Mouse (Mus musculus) midbrain, embryonic 12.5 days (tissue): ENCODE measurements around the gene Uqcc3. TPM values are rescaled to one million over a fixed set of nuclear protein-coding genes. Genes with fewer than 3 reads are reported as not detected.
"Not testable (repeated sequence)": the region's sequence is repeated elsewhere in the genome, so short reads cannot be mapped to it uniquely, and the experiment has no call there.

Source experiments
- ATAC-seq: fragments of 200-750 bp; cut with Nextera tagmentation; 2 replicates; pipeline ENCODE4 v1.8.0; 2017; ENCODE audit warnings: low read depth, moderate TSS enrichment, moderate library complexity; ENCODE audit not compliant: low FRiP score
- H3K27ac ChIP-seq: fragments of 300-500 bp; sonication (generic); replicated peaks from 2 replicates; pipeline ENCODE4 v1.5.1; 2016; ENCODE audit warnings: mild to moderate bottlenecking
- H3K27me3 ChIP-seq: fragments of 300-500 bp; sonication (generic); 2 replicates; pipeline ENCODE4 v1.6.1; 2016; ENCODE audit warnings: mild to moderate bottlenecking
- H3K36me3 ChIP-seq: fragments of 300-500 bp; sonication (generic); 2 replicates; pipeline ENCODE4 v1.6.1; 2016
- H3K4me1 ChIP-seq: fragments of 300-500 bp; sonication (generic); 2 replicates; pipeline ENCODE4 v1.6.1; 2016
- H3K4me2 ChIP-seq: fragments of 300-500 bp; sonication (generic); replicated peaks from 2 replicates; pipeline ENCODE4 v1.6.1; 2016; ENCODE audit warnings: mild to moderate bottlenecking, moderate library complexity
- H3K4me3 ChIP-seq: fragments of 300-500 bp; sonication (generic); 2 replicates; pipeline ENCODE4 v1.5.1; 2016; ENCODE audit warnings: mild to moderate bottlenecking
- H3K9ac ChIP-seq: fragments of 300-500 bp; sonication (generic); replicated peaks from 2 replicates; pipeline ENCODE4 v1.6.1; 2016; ENCODE audit warnings: mild to moderate bottlenecking, moderate library complexity
- H3K9me3 ChIP-seq: fragments of 300-500 bp; sonication (generic); 2 replicates; pipeline ENCODE4 v1.6.1; 2016; ENCODE audit warnings: mild to moderate bottlenecking
- WGBS: fragments of 180-500 bp; shearing (Covaris S2); methylation state at CpG from one replicate; pipeline ENCODE4 v1.1.7; 2016; 5-methylcytosine and 5-hydroxymethylcytosine counted together
- polyA plus RNA-seq: library from polyadenylated mRNA; unstranded; fragments of >200 nt; fragmentation: Nextera tagmentation; extraction: Ambion mirVana; gene quantifications from 2 replicates; pipeline ENCODE4 v1.2.1, GENCODE M21; 2016

Gene Uqcc3
- polyA plus RNA-seq, 1 experiment from 2014 or later: 63.5 TPM

- H3K27ac ChIP-seq: peak overlapping the region; percentile 73
- 61% methylated on average over 9 of the region's 9 CpGs for WGBS
- H3K27me3 ChIP-seq: no peaks in the 10 kb centered on the region
These were observed 9.9 kb downstream of the Uqcc3 start for GRCm38 (mm10) chr19:8870838-8871237.

GRCm38 (mm10) chr19:8870381-8870780 is 10.3 kb downstream of the Uqcc3 start:
- 82% methylated on average over 3 of the region's 3 CpGs for WGBS
- not testable (repeated sequence) for H3K9ac ChIP-seq, H3K27ac ChIP-seq, H3K9me3 ChIP-seq, H3K4me2 ChIP-seq, ATAC-seq, H3K4me3 ChIP-seq, H3K27me3 ChIP-seq
- Histone ChIP-seq H3K4me1 (peaks cover 13% of the 10 kb centered on the region), H3K36me3 (peaks cover 24% of the 10 kb centered on the region)

More at GRCm38 (mm10) chr19:8870838-8871237, 9.9 kb downstream of the Uqcc3 start:
- Histone ChIP-seq H3K4me3 (peak overlapping the region; percentile 93), H3K4me2 (peak overlapping the region; percentile 91), H3K36me3 (peaks cover 28% of the 10 kb centered on the region), H3K4me1 (peaks cover 13% of the 10 kb centered on the region), H3K9me3 (no peaks in the 10 kb centered on the region), H3K9ac (peak overlapping the region; percentile 94)
- peak; percentile 50 for ATAC-seq

DNA sequence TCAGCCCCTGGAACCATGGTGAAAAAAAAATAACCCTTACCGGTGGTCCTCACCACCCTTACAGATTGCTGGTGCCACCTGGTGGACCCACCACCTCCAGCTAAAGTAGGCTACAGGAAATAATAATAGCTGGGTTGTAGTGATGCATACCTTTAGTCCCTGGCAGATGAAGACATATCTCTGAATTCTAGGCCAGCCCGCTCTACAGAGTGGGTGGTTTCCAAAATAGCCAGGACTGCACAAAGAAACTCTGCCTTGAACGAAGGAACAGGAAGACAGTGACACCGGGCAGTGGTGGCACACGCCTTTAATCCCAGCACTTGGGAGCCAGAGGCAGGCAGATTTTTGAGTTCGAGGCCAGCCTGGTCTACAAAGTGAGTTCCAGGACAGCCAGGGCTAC is 16.5 kb downstream of the Uqcc3 start:
- H3K4me3 ChIP-seq: no peak overlapping the region
- no peak for ATAC-seq
- WGBS: 86% methylated on average over 6 of the region's 6 CpGs
- H3K4me2 ChIP-seq: no peak overlapping the region
- H3K36me3 ChIP-seq: no peaks in the 10 kb centered on the region
- no peak overlapping the region for H3K9ac ChIP-seq
- H3K4me1 ChIP-seq: no peaks in the 10 kb centered on the region
- H3K27me3 ChIP-seq: no peaks in the 10 kb centered on the region
- H3K27ac ChIP-seq: no peak overlapping the region
- no peaks in the 10 kb centered on the region for H3K9me3 ChIP-seq

DNA sequence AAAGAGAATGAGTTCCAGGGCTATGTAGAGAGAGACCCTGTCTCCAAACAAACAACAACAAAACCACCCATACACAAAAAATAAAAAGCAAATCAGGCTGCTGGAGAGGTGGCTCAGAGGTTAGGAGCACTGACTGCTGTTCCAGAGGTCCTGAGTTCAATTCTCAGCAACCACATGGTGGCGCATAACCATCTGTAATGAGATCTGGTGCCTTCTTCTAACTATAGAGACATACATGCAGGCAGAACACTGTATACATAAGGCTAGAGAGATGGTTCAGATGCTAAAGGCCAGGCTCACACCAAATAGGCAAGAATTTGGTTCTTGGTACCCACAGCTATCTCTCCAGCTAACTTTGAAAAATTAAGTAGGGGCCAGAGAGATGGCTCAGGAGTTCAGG is 21.7 kb downstream of the Uqcc3 start:
- H3K4me2 ChIP-seq: no peak overlapping the region
- WGBS: 20% methylated on average over 1 of the region's 1 CpGs
- 0 out of 2 replicates have a peak, but pooled peaks cover 2% of the 10 kb centered on the region for H3K27me3 ChIP-seq
- no peak overlapping the region for H3K27ac ChIP-seq
- H3K36me3 ChIP-seq: no peaks in the 10 kb centered on the region
- H3K9ac ChIP-seq: no peak overlapping the region
- no peaks in the 10 kb centered on the region for H3K9me3 ChIP-seq
- ATAC-seq: no peak
- H3K4me3 ChIP-seq: no peak overlapping the region
- H3K4me1 ChIP-seq: no peaks in the 10 kb centered on the region

DNA sequence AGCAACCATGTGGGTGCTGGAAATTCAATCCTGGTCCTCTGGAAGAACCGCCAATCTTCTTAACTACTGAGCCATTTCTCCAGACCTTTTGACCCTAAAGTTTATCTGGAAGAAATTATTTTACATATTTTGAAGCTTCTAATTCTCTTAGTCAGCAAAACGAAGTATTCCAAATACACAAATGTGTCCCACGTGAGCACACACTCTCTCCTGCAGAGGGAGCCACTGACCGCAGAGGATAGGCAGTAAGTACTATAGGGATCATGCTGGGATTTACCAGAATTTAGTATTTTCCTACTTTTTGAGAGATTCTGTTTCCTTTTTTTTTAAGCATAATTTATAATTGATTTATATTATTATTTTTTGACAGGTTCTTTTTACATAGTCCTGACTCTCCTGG is 23.0 kb downstream of the Uqcc3 start:
- no peak overlapping the region for H3K4me3 ChIP-seq
- 38% methylated on average over 4 of the region's 4 CpGs for WGBS
- H3K4me1 ChIP-seq: no peaks in the 10 kb centered on the region
- no peak for ATAC-seq
- no peaks in the 10 kb centered on the region for H3K36me3 ChIP-seq
- no peaks in the 10 kb centered on the region for H3K9me3 ChIP-seq
- 0 out of 2 replicates have a peak, but pooled peaks cover 2% of the 10 kb centered on the region for H3K27me3 ChIP-seq
- H3K9ac ChIP-seq: no peak overlapping the region
- H3K4me2 ChIP-seq: no peak overlapping the region
- no peak overlapping the region for H3K27ac ChIP-seq

GRCm38 (mm10) chr19:8853117-8853516 is 27.6 kb downstream of the Uqcc3 start:
- no peak overlapping the region for H3K4me3 ChIP-seq
- no peak overlapping the region for H3K4me2 ChIP-seq
- no peaks in the 10 kb centered on the region for H3K4me1 ChIP-seq
- no peak for ATAC-seq
- 0 out of 2 replicates have a peak, but pooled peaks cover 2% of the 10 kb centered on the region for H3K27me3 ChIP-seq
- H3K9ac ChIP-seq: no peak overlapping the region
- no peak overlapping the region for H3K27ac ChIP-seq
- 86% methylated on average over 3 of the region's 3 CpGs for WGBS
- H3K36me3 ChIP-seq: peaks cover 10% of the 10 kb centered on the region; the same call in 1 of the 2 replicates
- H3K9me3 ChIP-seq: no peaks in the 10 kb centered on the region

- peaks cover 17% of the 10 kb centered on the region for H3K36me3 ChIP-seq
- no peaks in the 10 kb centered on the region for H3K4me1 ChIP-seq
- no peaks in the 10 kb centered on the region for H3K9me3 ChIP-seq
- 58% methylated on average over 10 of the region's 10 CpGs for WGBS
- H3K4me2 ChIP-seq: no peak overlapping the region
- H3K27ac ChIP-seq: no peak overlapping the region
- no peak overlapping the region for H3K4me3 ChIP-seq
- H3K9ac ChIP-seq: no peak overlapping the region
- H3K27me3 ChIP-seq: 0 out of 2 replicates have a peak, but pooled peaks cover 2% of the 10 kb centered on the region
- no peak for ATAC-seq
These were observed 28.3 kb downstream of the Uqcc3 start for GRCm38 (mm10) chr19:8852236-8852928.

GRCm38 (mm10) chr19:8851639-8852038 is 29.1 kb downstream of the Uqcc3 start:
- Histone ChIP-seq H3K27ac (no peak overlapping the region), H3K4me3 (no peak overlapping the region), H3K27me3 (0 out of 2 replicates have a peak, but pooled peaks cover 2% of the 10 kb centered on the region), H3K9ac (no peak overlapping the region), H3K4me2 (no peak overlapping the region), H3K9me3 (no peaks in the 10 kb centered on the region), H3K36me3 (peaks cover 24% of the 10 kb centered on the region), H3K4me1 (no peaks in the 10 kb centered on the region)
- no peak for ATAC-seq
- WGBS: 60% methylated on average over 7 of the region's 7 CpGs

DNA sequence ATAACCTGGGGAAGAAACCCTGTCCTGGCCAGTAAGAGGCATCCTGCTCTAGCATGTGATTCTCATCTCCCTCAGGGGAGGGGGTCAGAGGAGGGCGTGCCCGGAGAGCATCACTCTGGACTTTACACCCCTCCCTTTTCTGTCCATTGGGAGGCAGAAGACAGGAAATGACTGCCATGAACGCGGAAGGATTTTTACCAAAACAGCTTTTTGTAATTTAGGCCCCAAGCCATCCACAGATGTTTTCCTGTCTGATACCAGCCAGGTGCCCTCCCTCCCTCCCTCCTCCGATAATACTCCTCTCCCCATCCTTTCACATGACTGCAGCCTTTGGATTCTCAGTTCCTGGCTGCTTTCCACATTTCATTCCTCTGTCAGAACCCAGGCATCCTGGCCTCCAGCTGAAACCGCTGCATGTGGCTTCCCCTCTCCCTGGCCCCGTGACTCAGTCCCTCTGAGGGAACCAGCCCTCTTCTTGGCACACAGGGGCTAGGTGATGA is 30.3 kb downstream of the Uqcc3 start, which contains the start of gene Lrrn4cl:
TSS of gene Lrrn4cl (plus strand) at position 367 of the 500 bp plus-strand sequence.
- no peak within 1 kb of the TSS for H3K27ac ChIP-seq
- no peak within 1 kb of the TSS for H3K4me3 ChIP-seq
- no peaks in the 10 kb centered on the region for H3K9me3 ChIP-seq
- no peaks in the 10 kb centered on the region for H3K27me3 ChIP-seq
- no peaks in the 10 kb centered on the region for H3K4me1 ChIP-seq
- H3K4me2 ChIP-seq: no peak within 1 kb of the TSS
- 43% methylated on average over 7 of the region's 7 CpGs for WGBS
- ATAC-seq: no peak
- peaks cover 36% of the 10 kb centered on the region for H3K36me3 ChIP-seq
- no peak within 1 kb of the TSS for H3K9ac ChIP-seq

DNA sequence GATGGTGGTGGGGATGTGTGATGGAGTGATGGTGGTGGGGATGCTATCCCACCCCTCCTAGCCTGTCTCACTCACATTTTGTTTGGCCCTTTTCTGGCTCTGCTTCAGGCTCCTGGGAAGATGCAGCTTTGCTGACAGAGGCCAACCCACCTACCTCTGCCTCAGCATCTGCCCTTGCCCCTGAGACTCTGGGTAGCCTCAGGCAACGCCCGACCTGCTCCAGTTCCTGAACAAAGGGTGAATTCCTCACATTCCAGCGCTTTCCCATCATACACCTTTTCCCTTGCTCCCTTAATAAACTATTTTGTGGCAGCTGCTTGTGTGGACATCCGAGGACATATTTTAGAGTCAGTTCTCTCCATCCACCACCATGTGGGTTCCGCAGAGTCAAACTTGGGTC is 32.4 kb downstream of the Uqcc3 start:
- Histone ChIP-seq H3K27ac (no peak overlapping the region), H3K9ac (no peak overlapping the region)
- 79% methylated on average over 5 of the region's 5 CpGs for WGBS

GRCm38 (mm10) chr19:8844371-8845129 is 36.2 kb downstream of the Uqcc3 start:
- ATAC-seq: no peak
- H3K27me3 ChIP-seq: no peaks in the 10 kb centered on the region
- H3K36me3 ChIP-seq: peaks cover 59% of the 10 kb centered on the region
- 57% methylated on average over 5 of the region's 5 CpGs for WGBS
- H3K4me3 ChIP-seq: no peak overlapping the region
- peaks cover 16% of the 10 kb centered on the region for H3K4me1 ChIP-seq
- no peak overlapping the region for H3K4me2 ChIP-seq
- no peak overlapping the region for H3K9ac ChIP-seq
- H3K9me3 ChIP-seq: no peaks in the 10 kb centered on the region
- H3K27ac ChIP-seq: no peak overlapping the region

More for the DNA sequence above, 32.4 kb downstream of the Uqcc3 start:
- no peak overlapping the region for H3K4me2 ChIP-seq
- no peaks in the 10 kb centered on the region for H3K4me1 ChIP-seq
- no peak for ATAC-seq
- H3K36me3 ChIP-seq: peaks cover 40% of the 10 kb centered on the region
- H3K4me3 ChIP-seq: no peak overlapping the region
- H3K27me3 ChIP-seq: no peaks in the 10 kb centered on the region
- H3K9me3 ChIP-seq: no peaks in the 10 kb centered on the region

GRCm38 (mm10) chr19:8842961-8843360 is 37.8 kb downstream of the Uqcc3 start:
- 87% methylated on average over 6 of the region's 6 CpGs for WGBS
- H3K27me3 ChIP-seq: no peaks in the 10 kb centered on the region
- H3K4me3 ChIP-seq: no peak overlapping the region
- no peak overlapping the region for H3K4me2 ChIP-seq
- no peaks in the 10 kb centered on the region for H3K9me3 ChIP-seq
- H3K27ac ChIP-seq: no peak overlapping the region
- H3K36me3 ChIP-seq: peaks cover 48% of the 10 kb centered on the region
- ATAC-seq: no peak
- no peak overlapping the region for H3K9ac ChIP-seq
- peaks cover 28% of the 10 kb centered on the region for H3K4me1 ChIP-seq
